Mouse (Mus musculus): ENCODE measurements around the gene Fbp1.
A peak's percentile ranks its signal among the peaks of the same experiment; 100 is the strongest.
"Not testable (repeated sequence)": the region's sequence is repeated elsewhere in the genome, so short reads cannot be mapped to it uniquely, and the experiment has no call there.

Fbp1 gene

GRCm38 (mm10) chr13:62855396-62856304 lies 32.4 kb downstream of the Fbp1 start:
- DNase-seq (ENCODE audit: inconsistent age in 2 of 2, low spot score in 1 of 2): peak in 1 of 2 experiments; percentile 27

DNA sequence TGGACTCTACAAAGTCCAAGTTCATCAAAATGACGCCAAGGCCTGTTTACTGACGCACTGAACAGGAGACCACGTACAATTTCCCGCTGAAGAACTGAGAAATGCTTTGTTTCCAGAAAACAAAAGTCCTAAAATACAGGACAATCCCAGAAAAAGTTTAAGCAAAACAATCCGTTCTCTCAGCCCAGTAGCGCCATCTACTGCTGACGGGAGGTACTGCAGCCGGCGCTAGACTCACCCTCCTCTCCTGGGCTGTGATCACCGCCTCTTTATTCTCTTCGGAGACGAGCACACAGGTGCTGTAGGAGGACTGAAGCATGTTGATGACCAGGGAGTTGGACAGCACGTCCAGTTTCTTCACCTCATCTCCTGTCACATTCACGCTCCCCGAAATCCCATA lies 33.4 kb downstream of the Fbp1 start:
- peak; percentile 64 to 93 for DNase-seq (ENCODE audit: inconsistent age in 2 of 2, low spot score in 1 of 2)

DNA sequence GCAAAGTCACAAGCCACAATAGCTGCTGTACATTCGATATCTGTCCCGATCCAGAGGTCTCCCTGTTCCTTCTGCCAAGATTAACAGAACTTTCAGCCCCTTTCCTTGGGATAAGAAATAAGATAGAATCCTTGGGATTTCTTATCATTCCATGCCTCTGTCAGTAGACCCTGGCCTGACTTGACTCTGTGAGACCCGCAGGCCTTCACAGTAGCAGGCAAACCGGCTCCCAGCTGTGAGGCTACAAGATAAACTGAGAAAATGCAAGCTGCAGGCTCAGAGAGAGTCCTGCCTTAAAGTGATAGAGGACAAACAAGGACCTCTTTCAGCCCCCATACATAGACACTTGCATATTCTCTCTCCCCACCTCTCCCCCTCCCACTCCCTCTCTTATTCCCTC lies 54.7 kb downstream of the Fbp1 start:
- no peak for DNase-seq (ENCODE audit: inconsistent age in 2 of 2, low spot score in 1 of 2)

DNA sequence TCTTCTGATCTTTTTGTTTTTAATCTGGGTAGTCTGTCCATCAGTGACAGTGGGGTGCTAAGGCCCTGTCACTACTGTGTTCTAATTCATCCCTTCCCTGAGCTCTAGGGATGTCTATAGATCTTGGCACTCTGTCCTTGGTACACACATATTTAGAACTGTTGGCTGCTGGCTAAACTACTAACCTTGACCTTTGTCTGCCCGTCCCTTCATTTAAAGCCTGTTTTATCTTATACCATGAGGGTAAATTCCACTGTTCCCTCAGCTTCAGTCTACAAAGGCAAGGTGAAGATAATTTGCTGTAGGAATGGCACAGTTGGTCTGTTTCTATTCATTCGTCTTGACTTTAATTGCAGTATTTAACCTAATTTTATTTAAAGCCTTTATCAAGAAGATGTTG lies 55.8 kb downstream of the Fbp1 start:
- no peak for DNase-seq (ENCODE audit: inconsistent age in 2 of 2, low spot score in 1 of 2)

GRCm38 (mm10) chr13:62815705-62816104 lies 72.4 kb downstream of the Fbp1 start:
- not testable (repeated sequence) for DNase-seq (ENCODE audit: inconsistent age in 2 of 2, low spot score in 1 of 2)
